Mouse (Mus musculus) urinary bladder, adult 2 months (tissue): ENCODE data around the gene Dnah7a. TPM values are rescaled to one million over a fixed set of nuclear protein-coding genes. Genes with fewer than 3 reads are reported as not detected.
"Not testable (repeated sequence)": the region's sequence is repeated elsewhere in the genome, so short reads cannot be mapped to it uniquely, and the experiment has no call there.

Experiments
- DNase-seq: peaks from one replicate; pipeline ENCODE4 v3.0.0; 2022; ENCODE audit warnings: low spot score
- polyA plus RNA-seq: library from polyadenylated mRNA; depleted of rRNA; stranded (reverse); fragments of >200 nt; gene quantifications from 2 replicates; pipeline ENCODE4 v1.2.3, GENCODE M21; 2012; rRNA removed

Dnah7a gene
- 0.25 and 0.33 TPM in 2 replicates for polyA plus RNA-seq

- DNase-seq: no peak
Observed at GRCm38 (mm10) chr1:53706431-53707361, at the start of gene Dnah7a. Gene Dnah7a, minus strand, starts transcription at chr1:53706784.

- DNase-seq: not testable (repeated sequence)
Observed at GRCm38 (mm10) chr1:53753501-53753900, 46.9 kb upstream of the Dnah7a start.

- DNase-seq: no peak
Observed at GRCm38 (mm10) chr1:53751144-53751543, 44.6 kb upstream of the Dnah7a start.

GRCm38 (mm10) chr1:53750697-53751096 is 44.1 kb upstream of the Dnah7a start:
- not testable (repeated sequence) for DNase-seq

- DNase-seq: not testable (repeated sequence)
Observed at GRCm38 (mm10) chr1:53749881-53750385, 43.3 kb upstream of the Dnah7a start.

- no peak for DNase-seq
Observed at GRCm38 (mm10) chr1:53748571-53748970, 42.0 kb upstream of the Dnah7a start.

- DNase-seq: no peak
Observed at GRCm38 (mm10) chr1:53746001-53746400, 39.4 kb upstream of the Dnah7a start.

GRCm38 (mm10) chr1:53741742-53742458 is 35.3 kb upstream of the Dnah7a start:
- DNase-seq: no peak

- no peak for DNase-seq
Observed at GRCm38 (mm10) chr1:53740777-53741336, 34.3 kb upstream of the Dnah7a start.

GRCm38 (mm10) chr1:53740077-53740776 is 33.6 kb upstream of the Dnah7a start:
- DNase-seq: not testable (repeated sequence)

- no peak for DNase-seq
Observed at GRCm38 (mm10) chr1:53736583-53736982, 30.0 kb upstream of the Dnah7a start.

GRCm38 (mm10) chr1:53728489-53729225 is 22.1 kb upstream of the Dnah7a start:
- DNase-seq: no peak

- no peak for DNase-seq
Observed at GRCm38 (mm10) chr1:53726883-53727282, 20.3 kb upstream of the Dnah7a start.

- DNase-seq: no peak
Observed at GRCm38 (mm10) chr1:53721353-53721752, 14.8 kb upstream of the Dnah7a start.

- no peak for DNase-seq
Observed at GRCm38 (mm10) chr1:53720601-53721351, 14.2 kb upstream of the Dnah7a start.

GRCm38 (mm10) chr1:53715966-53716515 is 9.5 kb upstream of the Dnah7a start:
- DNase-seq: no peak

GRCm38 (mm10) chr1:53715446-53715845 is 8.9 kb upstream of the Dnah7a start:
- DNase-seq: no peak

GRCm38 (mm10) chr1:53713383-53713782 is 6.8 kb upstream of the Dnah7a start:
- not testable (repeated sequence) for DNase-seq

- no peak for DNase-seq
Observed at GRCm38 (mm10) chr1:53711069-53711468, 4.5 kb upstream of the Dnah7a start.

GRCm38 (mm10) chr1:53709602-53710001 is 3.0 kb upstream of the Dnah7a start:
- DNase-seq: not testable (repeated sequence)
